ENCODE assay signal across 12 mouse cellular contexts in the genomic region with DNA sequence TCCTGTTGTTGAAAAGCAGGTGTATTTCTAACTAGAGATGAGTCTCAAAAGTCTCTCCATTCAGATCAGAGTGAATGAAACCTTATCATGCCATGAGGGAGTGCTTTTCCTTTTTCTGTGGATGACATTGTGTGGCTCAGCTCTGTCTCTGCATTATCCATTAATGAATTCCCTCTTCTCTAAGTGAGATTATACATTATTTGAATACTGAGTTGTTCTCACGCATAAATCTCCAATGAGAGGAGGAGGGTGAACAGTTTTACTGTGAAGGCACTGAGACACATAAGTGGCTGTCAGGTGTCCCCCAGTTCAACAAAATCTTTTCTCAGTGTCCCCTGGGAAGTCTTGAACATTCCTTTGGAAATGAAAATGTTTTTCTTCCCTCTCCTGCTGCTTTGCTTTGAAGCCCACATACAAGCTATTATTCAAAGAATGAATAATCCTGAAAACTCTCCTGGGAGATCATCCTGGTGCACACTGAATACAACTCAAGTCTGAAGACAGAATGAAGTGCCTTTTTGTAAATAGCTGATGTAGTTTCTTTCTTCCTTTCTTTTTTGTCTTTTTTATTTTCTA.
"Had no signal": no experiment of that assay in that cellular context is flagged by ENCODE, and none has a peak within 500 bp of the region (broad histone marks: within the 10 kb centered on the region; RNA-seq: fewer than 3 reads in every experiment).

No protein-coding gene starts in this region.

- H3K36me3 ChIP-seq: kidney, embryonic 15.5 days; limb, embryonic 10.5 days; liver, embryonic 12.5 days; neural tube, embryonic 12.5 days had no signal

- DNase-seq: kidney, adult 2 months; kidney, postnatal 14 days; lung, embryonic 14.5 days; lung, postnatal 10 days; lung, postnatal 4 days; thymus, adult 18-20 months; thymus, postnatal 14 days had no signal

- H3K9ac ChIP-seq: kidney, embryonic 15.5 days; liver, embryonic 12.5 days; lung, embryonic 14.5 days; neural tube, embryonic 12.5 days had no signal

- H3K9me3 ChIP-seq: kidney, embryonic 15.5 days; limb, embryonic 10.5 days; neural tube, embryonic 12.5 days had no signal

- H3K4me2 ChIP-seq: kidney, embryonic 15.5 days; liver, embryonic 12.5 days; lung, embryonic 14.5 days; neural tube, embryonic 12.5 days had no signal

- H3K27ac ChIP-seq: kidney, embryonic 15.5 days; limb, embryonic 10.5 days; liver, embryonic 12.5 days; neural tube, embryonic 12.5 days; stomach, postnatal 0 days had no signal

- ATAC-seq: liver, embryonic 12.5 days had no signal

- H3K27me3 ChIP-seq: kidney, embryonic 15.5 days; liver, embryonic 12.5 days; neural tube, embryonic 12.5 days had no signal

- H3K4me1 ChIP-seq: kidney, embryonic 15.5 days; limb, embryonic 10.5 days; liver, embryonic 12.5 days; neural tube, embryonic 12.5 days had no signal

- H3K4me3 ChIP-seq: kidney, embryonic 15.5 days; limb, embryonic 10.5 days; liver, embryonic 12.5 days; neural tube, embryonic 12.5 days had no signal
